Mouse (Mus musculus) left cerebral cortex, adult 2 months (tissue): ENCODE data around the gene Zp1. TPM values are rescaled to one million over a fixed set of nuclear protein-coding genes. Genes with fewer than 3 reads are reported as not detected.

ENCODE experiments used
- DNase-seq, 2 experiments: peaks; one replicate each; pipeline ENCODE4 v3.0.0; 2021 to 2022; ENCODE audit warnings: low spot score in 2 of 2, mixed read lengths in 1 of 2; ENCODE audit errors: extremely low spot score in 1 of 2
- H3K27ac ChIP-seq: fragments of 200-600 bp; 2 replicates; pipeline ENCODE4 v1.8.1; 2022
- H3K4me3 ChIP-seq: fragments of 200-600 bp; 2 replicates; pipeline ENCODE4 v1.8.1; 2022
- CTCF ChIP-seq: fragments of 200-600 bp; IDR thresholded peaks from 2 replicates; pipeline ENCODE4 v1.8.1; 2022; ENCODE audit warnings: antibody characterized with exemption, mild to moderate bottlenecking, moderate library complexity
- intact Hi-C: fragments of 180-260 bp; cut with DNase I; formaldehyde crosslinking; loops from one replicate; pipeline ENCODE4 v1.15.1; 2025
- total RNA-seq, 2 experiments: library from RNA; stranded (reverse); gene quantifications; 2 replicates each; pipeline ENCODE4 v1.2.3; 2021

Zp1 gene
- total RNA-seq, 2 experiments from 2014 or later: not detected

- intact Hi-C loops: loop anchor here (1.0 to 2.0 kb wide), 4 partner anchors 25 to 155 kb away; partner anchors contain the start of gene Prpf19
- TF ChIP-seq CTCF: no peak
- DNase-seq: no peak
- Histone ChIP-seq H3K27ac (peak within 1 kb of the TSS; percentile 94), H3K4me3 (peak within 1 kb of the TSS; percentile 71)
Measured at GRCm38 (mm10) chr19:10869886-10870527, 50.4 kb downstream of the Zp1 start, which contains the start of gene Tmem132a. Gene Tmem132a (minus strand): TSS chr19:10869940.

DNA sequence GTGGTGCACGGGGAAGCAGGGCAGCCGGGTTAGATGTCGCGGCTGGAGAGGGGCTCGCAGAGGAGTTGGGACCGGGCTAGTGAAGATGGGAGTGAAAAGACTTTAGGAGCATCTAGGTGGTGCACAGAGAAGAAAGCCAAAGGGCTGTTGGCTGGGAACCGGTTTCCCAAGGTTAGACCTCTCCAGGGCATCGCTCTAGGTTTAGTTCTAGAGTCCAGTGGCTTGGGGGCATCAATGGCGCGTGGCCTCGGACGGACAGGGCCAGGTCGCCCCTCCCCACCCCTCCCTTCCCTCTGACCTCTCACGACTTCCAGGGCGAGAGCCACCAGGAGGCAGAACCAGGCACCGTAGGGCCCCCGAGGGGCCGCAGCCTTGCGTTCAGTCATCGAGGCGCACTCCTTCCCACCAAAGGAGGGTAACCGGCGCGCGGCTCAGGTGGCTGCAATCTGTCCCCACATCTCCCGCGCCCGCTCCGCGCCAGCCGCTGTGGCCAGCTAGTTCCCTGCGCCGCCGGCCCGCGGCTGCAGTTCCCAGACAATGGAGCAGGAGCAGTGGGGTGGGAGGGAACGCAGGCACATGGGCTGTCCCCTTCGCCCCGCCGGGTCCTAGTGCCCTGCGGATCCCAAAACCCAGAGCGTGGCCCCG, 51.1 kb downstream of the Zp1 start:
- peak; percentile 88 to 89 for DNase-seq
- Histone ChIP-seq H3K4me3 (peak overlapping the region; percentile 71), H3K27ac (peak overlapping the region; percentile 94)
- intact Hi-C loops: loop anchor here (1.0 to 2.0 kb wide), 4 partner anchors 26 to 155 kb away; partner anchors contain the start of gene Prpf19
- TF ChIP-seq CTCF: no peak

- Histone ChIP-seq H3K4me3 (peak overlapping the region; percentile 71), H3K27ac (peak overlapping the region; percentile 94)
- peak in 1 of 2 experiments; percentile 42 for DNase-seq
- intact Hi-C loops: loop anchor here (1.0 to 2.0 kb wide), 4 partner anchors 27 to 154 kb away; partner anchors contain the start of gene Prpf19
- TF ChIP-seq CTCF: no peak
Measured at GRCm38 (mm10) chr19:10868623-10869141, 51.8 kb downstream of the Zp1 start.

DNA sequence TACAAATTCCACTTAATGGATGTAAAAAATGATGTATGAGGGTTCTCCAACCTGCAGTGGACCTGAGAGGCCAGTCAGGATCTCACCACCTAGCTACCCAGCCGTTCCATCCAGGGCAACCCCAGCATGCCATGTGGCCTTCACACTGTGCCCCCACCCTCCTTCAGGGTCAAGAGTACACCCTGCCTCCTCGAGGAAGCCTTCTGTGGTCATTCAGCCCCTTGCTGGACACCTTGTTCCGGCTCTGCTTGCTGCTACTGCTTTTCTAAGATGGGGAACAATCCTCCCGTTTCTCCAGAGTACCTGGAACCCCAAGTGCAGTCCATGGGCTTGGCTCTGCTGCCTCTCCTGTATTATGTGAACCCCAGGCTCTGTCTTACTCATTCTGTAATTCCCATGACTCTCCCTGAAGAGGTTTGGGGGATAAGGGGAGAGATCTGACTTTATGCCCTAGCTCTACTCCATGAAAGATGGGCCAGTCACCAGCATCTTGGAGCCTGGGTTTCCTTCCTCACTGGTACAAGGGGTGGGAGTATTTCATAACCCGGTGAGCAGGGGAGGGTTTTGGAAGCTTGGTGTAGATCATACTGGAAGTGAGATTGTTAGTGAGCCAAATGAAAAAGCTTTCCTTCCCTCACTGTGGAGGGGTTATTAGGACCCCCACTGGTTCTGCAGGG, 52.3 kb downstream of the Zp1 start:
- peak overlapping the region; percentile 71 for H3K4me3 ChIP-seq
- TF ChIP-seq CTCF: no peak
- no peak for DNase-seq
- intact Hi-C loops: loop anchor here (2.0 kb wide), 3 partner anchors 59 to 153 kb away; no protein-coding TSS in a partner anchor
- peak overlapping the region; percentile 94 for H3K27ac ChIP-seq

- Histone ChIP-seq H3K4me3 (no peak overlapping the region), H3K27ac (no peak overlapping the region)
- TF ChIP-seq CTCF: no peak
- intact Hi-C loops: no loop called here
- DNase-seq: no peak
Measured at GRCm38 (mm10) chr19:10866351-10866750, 54.1 kb downstream of the Zp1 start.

Other genes with a start within 250 kb of the Zp1 start
- gene Pga5, start 242.6 kb downstream of the Zp1 start, total RNA-seq: not detected
- 10 to 100 TPM; 21.6 to 24.4 TPM for gene Vps37c, start 231.9 kb downstream of the Zp1 start, total RNA-seq
- gene Cd5, start 181.6 kb downstream of the Zp1 start, total RNA-seq: under 1 TPM; 0.16 to 0.37 TPM
- 1 to 10 TPM; 2.3 to 2.8 TPM for gene Cd6, start 90.6 kb downstream of the Zp1 start, total RNA-seq
- 1 to 10 TPM; 1.1 to 1.3 TPM for gene Slc15a3, start 80.9 kb downstream of the Zp1 start, total RNA-seq
- gene Tmem132a, start 50.7 kb downstream of the Zp1 start, total RNA-seq: 100 to 1,000 TPM; 268 TPM
- 10 to 100 TPM; 49.5 to 50.2 TPM for gene Tmem109, start 38.6 kb downstream of the Zp1 start, total RNA-seq
- 100 to 1,000 TPM; 195 to 208 TPM for gene Prpf19, start 25.4 kb downstream of the Zp1 start, total RNA-seq
- under 1 TPM; 0.14 to 0.30 TPM for gene Ptgdr2, start 16.5 kb upstream of the Zp1 start, total RNA-seq
- 10 to 100 TPM in 1 of 2 experiments, 1 to 10 TPM in 1; 7.8 to 10.6 TPM for gene Ccdc86, start 28.6 kb upstream of the Zp1 start, total RNA-seq
- not detected for gene Ms4a10, start 54.0 kb upstream of the Zp1 start, total RNA-seq
- gene Ms4a15, start 72.6 kb upstream of the Zp1 start, total RNA-seq: not detected
- gene Ms4a18, start 97.4 kb upstream of the Zp1 start, total RNA-seq: not detected
- not detected for gene Ms4a8a, start 160.5 kb upstream of the Zp1 start, total RNA-seq
- gene 1700017D01Rik, start 210.2 kb upstream of the Zp1 start, total RNA-seq: not detected
- not detected for gene 1700025F22Rik, start 244.7 kb upstream of the Zp1 start, total RNA-seq